Mouse (Mus musculus) embryonic fibroblast, embryonic 13.5 days (primary cell): ENCODE data around the gene Ankrd23.

ENCODE experiments used
- CTCF ChIP-seq: IDR thresholded peaks from 2 replicates; pipeline ENCODE4 v1.5.1; 2011; ENCODE audit warnings: mild to moderate bottlenecking, control low read depth, low read length, moderate library complexity, borderline replicate concordance; ENCODE audit not compliant: insufficient read depth
- POLR2A ChIP-seq: IDR thresholded peaks from 2 replicates; pipeline ENCODE4 v1.6.1; 2011; ENCODE audit warnings: low read depth, mild to moderate bottlenecking, control low read depth, low read length, moderate library complexity

- TF ChIP-seq CTCF (no peak), POLR2A (no peak)
Observed at GRCm38 (mm10) chr1:36533546-36533945, 3.1 kb downstream of the Ankrd23 start.
